Comparison of ENCODE assay signal across 8 mouse cellular contexts in the genomic region with DNA sequence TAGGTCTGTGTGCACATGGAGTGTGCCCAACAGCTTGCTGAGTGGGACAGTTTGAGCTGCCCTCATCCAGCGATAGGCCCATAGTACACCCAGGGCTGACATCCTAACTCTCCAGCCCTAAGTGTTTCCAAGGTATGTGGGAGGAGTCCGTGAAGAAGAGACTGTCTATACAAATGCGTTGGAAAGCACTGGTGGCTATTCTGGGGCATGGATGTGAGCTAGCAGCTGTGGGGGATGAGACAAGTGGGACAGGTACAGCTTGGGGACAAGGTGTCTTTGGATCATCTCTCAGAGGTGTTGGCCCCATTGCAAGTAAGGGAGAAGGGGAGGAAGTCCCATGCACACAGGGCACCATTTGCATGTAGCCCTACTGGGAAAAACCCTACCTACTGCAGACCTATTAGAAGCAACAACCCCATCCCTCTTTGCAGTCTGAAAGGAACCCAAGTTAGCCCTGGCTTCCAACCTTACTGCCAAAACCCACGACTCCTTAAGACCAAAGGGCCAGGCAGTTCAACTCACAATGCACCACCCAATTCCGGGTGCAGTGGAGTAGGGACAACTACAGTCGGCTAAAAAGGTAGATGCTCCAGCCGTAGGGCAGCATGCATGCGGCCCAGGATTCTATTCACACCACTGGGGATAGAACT. TPM values are rescaled to one million over a fixed set of nuclear protein-coding genes. Genes with fewer than 3 reads are reported as not detected.
DNase-seq lines count a peak whose midpoint lies in the region; ATAC-seq and TF ChIP-seq lines count a peak whose summit lies in the region.

No protein-coding gene starts in this region.

- H3K4me3 ChIP-seq in layer of hippocampus, adult 2 months: peak overlapping the region; percentile 89
- peak overlapping the region; percentile 70 for H3K4me3 ChIP-seq in embryonic facial prominence, embryonic 13.5 days
- H3K4me3 ChIP-seq in intestine, embryonic 14.5 days (ENCODE audit: low read depth, low read length): peak overlapping the region; percentile 72
- peak overlapping the region; percentile 36 for H3K4me3 ChIP-seq in myocyte

- H3K4me2 ChIP-seq in embryonic facial prominence, embryonic 13.5 days: peak overlapping the region; percentile 79
- H3K4me2 ChIP-seq in intestine, embryonic 14.5 days (ENCODE audit: low read length): peak overlapping the region; percentile 88
- H3K4me2 ChIP-seq in myocyte (ENCODE audit: low read depth): peak overlapping the region; percentile 79

- peak overlapping the region; percentile 100 for H3K27ac ChIP-seq in layer of hippocampus, adult 2 months
- H3K27ac ChIP-seq in embryonic facial prominence, embryonic 13.5 days: peak overlapping the region; percentile 99; the same call in 1 of the 2 replicates
- peak overlapping the region; percentile 99; the same call in 1 of the 2 replicates for H3K27ac ChIP-seq in intestine, embryonic 14.5 days (ENCODE audit: low read depth)

- H3K4me1 ChIP-seq in embryonic facial prominence, embryonic 13.5 days: peaks cover 25% of the 10 kb centered on the region
- H3K4me1 ChIP-seq in intestine, embryonic 14.5 days (replicated peaks; ENCODE audit: control insufficient read depth, insufficient read depth, low read length): peaks cover 21% of the 10 kb centered on the region

- peak overlapping the region; percentile 83 for H3ac ChIP-seq in myocyte (ENCODE audit: control insufficient read depth, insufficient read length)

- WGBS in embryonic facial prominence, embryonic 13.5 days: 49% methylated on average over 8 of the region's 8 CpGs
- WGBS in intestine, embryonic 14.5 days: 39% methylated on average over 8 of the region's 8 CpGs

- no peak for TF ChIP-seq POLR2A in myocyte (IDR thresholded peaks at IDR 0.05; ENCODE audit: insufficient read length, low read depth)

- H3K79me2 ChIP-seq in myocyte (ENCODE audit: control insufficient read depth, insufficient read depth): peaks cover 37% of the 10 kb centered on the region

- H3K27me3 ChIP-seq in embryonic facial prominence, embryonic 13.5 days: no peaks in the 10 kb centered on the region
- no peaks in the 10 kb centered on the region for H3K27me3 ChIP-seq in intestine, embryonic 14.5 days (replicated peaks; ENCODE audit: control insufficient read depth, insufficient read depth, low read length)
- H3K27me3 ChIP-seq in myocyte (ENCODE audit: control insufficient read depth, insufficient read depth, insufficient read length): no peaks in the 10 kb centered on the region

- H3K9me3 ChIP-seq in embryonic facial prominence, embryonic 13.5 days: no peaks in the 10 kb centered on the region
- no peaks in the 10 kb centered on the region for H3K9me3 ChIP-seq in intestine, embryonic 14.5 days (ENCODE audit: control insufficient read depth, low read length)

- H3K9ac ChIP-seq in embryonic facial prominence, embryonic 13.5 days: peak overlapping the region; percentile 96
- H3K9ac ChIP-seq in intestine, embryonic 14.5 days (ENCODE audit: low read length): peak overlapping the region; percentile 96

- TF ChIP-seq CTCF in layer of hippocampus, adult 2 months (conservative IDR thresholded peaks at IDR 0.05): no peak

- DNase-seq in layer of hippocampus, adult 2 months (ENCODE audit: low spot score in 2 of 2): no peak
- no peak for DNase-seq in layer of hippocampus, adult 8-10 months (ENCODE audit: low spot score in 2 of 2)
- no peak for DNase-seq in intestine, embryonic 14.5 days (ENCODE audit: low spot score)
- no peak for DNase-seq in ovary, postnatal 36 days (ENCODE audit: low spot score)
- DNase-seq in frontal cortex, postnatal 14 days (ENCODE audit: low spot score in 2 of 2): no peak
- no peak for DNase-seq in thymus, postnatal 25 days

- H3K36me3 ChIP-seq in embryonic facial prominence, embryonic 13.5 days: peaks cover 67% of the 10 kb centered on the region
- peaks cover 52% of the 10 kb centered on the region for H3K36me3 ChIP-seq in intestine, embryonic 14.5 days (ENCODE audit: control insufficient read depth, insufficient read depth, low read length)
- H3K36me3 ChIP-seq in myocyte (ENCODE audit: control insufficient read depth, insufficient read depth): peaks cover 19% of the 10 kb centered on the region

- ATAC-seq in embryonic facial prominence, embryonic 13.5 days (ENCODE audit: insufficient number of reproducible peaks, insufficient read depth, low FRiP score, low TSS enrichment, low read depth): no peak
- no peak for ATAC-seq in intestine, embryonic 14.5 days (replicated peaks; ENCODE audit: low FRiP score, low TSS enrichment, low read depth)

TF ChIP-seq in myocyte, 11 proteins besides CTCF, POLR2A, EP300 and RAD21:
- peak; percentile 8 for TF ChIP-seq POLR2AphosphoS2 (IDR thresholded peaks at IDR 0.05; ENCODE audit: insufficient read length, low read depth)
- no peak for TF ChIP-seq REST (IDR thresholded peaks at IDR 0.05; ENCODE audit: insufficient read depth, insufficient read length)

RNA-seq across cellular contexts. Expression of a gene that starts 1.7 kb away (rescaled TPM):
- 100 to 1,000 TPM; 147 to 149 TPM for total RNA-seq in layer of hippocampus, adult 2 months (2021)
- total RNA-seq in layer of hippocampus, adult 8-10 months (2022): 100 to 1,000 TPM; 149 to 154 (median 150) TPM
- 263 and 297 TPM in 2 replicates for polyA plus RNA-seq in embryonic facial prominence, embryonic 13.5 days (2015; fragmentation: Nextera tagmentation; extraction: Ambion mirVana)
- polyA plus RNA-seq in intestine, embryonic 14.5 days (2014; fragmentation: Nextera tagmentation; extraction: Ambion mirVana): 203 and 206 TPM in 2 replicates
- polyA plus RNA-seq in myocyte (2012; fragmentation: generic; extraction: Trizol): 190 TPM

RNA-seq across cellular contexts. Expression of a gene that starts 9.0 kb away (rescaled TPM):
- 100 to 1,000 TPM; 404 to 413 TPM for total RNA-seq in layer of hippocampus, adult 2 months (2021)
- total RNA-seq in layer of hippocampus, adult 8-10 months (2022): 100 to 1,000 TPM; 320 to 446 (median 390) TPM
- polyA plus RNA-seq in embryonic facial prominence, embryonic 13.5 days (2015; fragmentation: Nextera tagmentation; extraction: Ambion mirVana): 447 and 479 TPM in 2 replicates
- 941 and 1,108 TPM in 2 replicates for polyA plus RNA-seq in intestine, embryonic 14.5 days (2014; fragmentation: Nextera tagmentation; extraction: Ambion mirVana)
- polyA plus RNA-seq in myocyte (2012; fragmentation: generic; extraction: Trizol): 1,247 TPM

RNA-seq across cellular contexts. Expression of a gene that starts 10.2 kb away (rescaled TPM):
- total RNA-seq in layer of hippocampus, adult 2 months (2021): 10 to 100 TPM; 15.5 to 17.1 TPM
- total RNA-seq in layer of hippocampus, adult 8-10 months (2022): 10 to 100 TPM; 17.0 to 19.6 (median 18.3) TPM
- 8.9 and 10.4 TPM in 2 replicates for polyA plus RNA-seq in embryonic facial prominence, embryonic 13.5 days (2015; fragmentation: Nextera tagmentation; extraction: Ambion mirVana)
- polyA plus RNA-seq in intestine, embryonic 14.5 days (2014; fragmentation: Nextera tagmentation; extraction: Ambion mirVana): 5.3 and 6.7 TPM in 2 replicates
- 29.6 TPM for polyA plus RNA-seq in myocyte (2012; fragmentation: generic; extraction: Trizol)

RNA-seq across cellular contexts. Expression of a gene that starts 35.8 kb away (rescaled TPM):
- total RNA-seq in layer of hippocampus, adult 2 months (2021): 10 to 100 TPM; 27.6 to 31.6 TPM
- 10 to 100 TPM; 29.5 to 33.9 (median 32.2) TPM for total RNA-seq in layer of hippocampus, adult 8-10 months (2022)
- 162 and 183 TPM in 2 replicates for polyA plus RNA-seq in embryonic facial prominence, embryonic 13.5 days (2015; fragmentation: Nextera tagmentation; extraction: Ambion mirVana)
- polyA plus RNA-seq in intestine, embryonic 14.5 days (2014; fragmentation: Nextera tagmentation; extraction: Ambion mirVana): 106 and 114 TPM in 2 replicates
- 67.5 TPM for polyA plus RNA-seq in myocyte (2012; fragmentation: generic; extraction: Trizol)

RNA-seq across cellular contexts. Expression of a gene that starts 41.4 kb away (rescaled TPM):
- 10 to 100 TPM; 33.4 to 36.6 TPM for total RNA-seq in layer of hippocampus, adult 2 months (2021)
- 10 to 100 TPM; 18.0 to 36.4 (median 30.4) TPM for total RNA-seq in layer of hippocampus, adult 8-10 months (2022)
- 1.8 and 2.6 TPM in 2 replicates for polyA plus RNA-seq in embryonic facial prominence, embryonic 13.5 days (2015; fragmentation: Nextera tagmentation; extraction: Ambion mirVana)
- polyA plus RNA-seq in intestine, embryonic 14.5 days (2014; fragmentation: Nextera tagmentation; extraction: Ambion mirVana): 0.22 and 0.32 TPM in 2 replicates
- 0.05 TPM for polyA plus RNA-seq in myocyte (2012; fragmentation: generic; extraction: Trizol)

Comparison
In these comparisons a context has a peak if more than half of its experiments do, and no peak if none do; other contexts are left out.
1. H3K4me3 ChIP-seq: peak in every context shown above with its lines; median percentile 89 in layer of hippocampus, adult 2 months; 72 in intestine, embryonic 14.5 days; 70 in embryonic facial prominence, embryonic 13.5 days; 36 in myocyte.